Mouse (Mus musculus) v-Abl transformed pro-B cells (cell line): ENCODE data around the gene Dnah7b.
"Not testable (repeated sequence)": the region's sequence is repeated elsewhere in the genome, so short reads cannot be mapped to it uniquely, and the experiment has no call there.

ENCODE experiments used
- in situ Hi-C, 2 experiments: fragments of 400-800 bp; cut with MboI; formaldehyde crosslinking; loops; one replicate each; pipeline ENCODE4 v1.15.1; 2025; ENCODE audit not compliant: unreplicated experiment in 2 of 2

Dnah7b gene

GRCm38 (mm10) chr1:46278911-46279565, 212.9 kb downstream of the Dnah7b start:
- in situ Hi-C loops, result not testable (repeated sequence)

DNA sequence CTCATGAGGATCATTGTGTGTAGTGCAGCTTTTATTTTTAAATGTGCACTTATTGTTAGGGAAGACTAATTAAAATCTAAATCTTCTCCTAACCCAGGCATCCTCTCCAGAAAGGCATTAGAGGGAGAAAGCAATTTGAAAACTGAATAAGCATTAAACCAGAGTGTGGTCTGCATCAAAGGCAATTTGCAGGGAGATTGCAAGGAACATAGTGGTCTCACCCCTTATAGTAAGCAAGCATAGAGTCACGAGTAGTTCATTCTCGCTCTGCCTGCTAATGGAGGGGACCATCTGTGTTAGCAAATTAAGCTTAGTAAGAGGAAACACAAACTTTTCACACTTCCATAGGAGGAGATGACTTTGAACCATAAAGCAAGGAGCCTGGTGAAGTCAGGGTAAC, 228.3 kb downstream of the Dnah7b start:
- in situ Hi-C loops, result not testable (repeated sequence)

DNA sequence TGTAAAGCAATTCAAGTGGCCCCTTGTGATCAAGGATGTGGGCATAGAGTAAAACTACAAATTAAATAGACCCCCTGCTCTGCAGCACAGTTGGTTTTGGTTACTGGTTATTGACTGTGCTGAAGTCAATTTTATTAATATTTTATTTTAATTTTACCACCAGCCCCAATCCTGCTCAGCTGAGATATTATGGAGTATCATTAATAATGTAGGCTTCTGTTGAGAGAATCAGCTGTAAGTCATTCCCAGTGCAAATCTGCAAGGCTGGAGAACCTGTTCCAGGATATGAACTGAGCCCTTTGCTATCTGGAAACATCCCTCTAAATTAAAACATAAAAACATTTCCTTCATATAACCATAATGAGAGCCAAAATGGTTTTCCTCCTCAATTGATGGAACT, 259.8 kb downstream of the Dnah7b start:
- in situ Hi-C loops, result not testable (repeated sequence)

GRCm38 (mm10) chr1:46345301-46345700, 279.2 kb downstream of the Dnah7b start:
- in situ Hi-C loops, result not testable (repeated sequence)

GRCm38 (mm10) chr1:46380641-46381040, 314.5 kb downstream of the Dnah7b start:
- in situ Hi-C loops, result not testable (repeated sequence)

DNA sequence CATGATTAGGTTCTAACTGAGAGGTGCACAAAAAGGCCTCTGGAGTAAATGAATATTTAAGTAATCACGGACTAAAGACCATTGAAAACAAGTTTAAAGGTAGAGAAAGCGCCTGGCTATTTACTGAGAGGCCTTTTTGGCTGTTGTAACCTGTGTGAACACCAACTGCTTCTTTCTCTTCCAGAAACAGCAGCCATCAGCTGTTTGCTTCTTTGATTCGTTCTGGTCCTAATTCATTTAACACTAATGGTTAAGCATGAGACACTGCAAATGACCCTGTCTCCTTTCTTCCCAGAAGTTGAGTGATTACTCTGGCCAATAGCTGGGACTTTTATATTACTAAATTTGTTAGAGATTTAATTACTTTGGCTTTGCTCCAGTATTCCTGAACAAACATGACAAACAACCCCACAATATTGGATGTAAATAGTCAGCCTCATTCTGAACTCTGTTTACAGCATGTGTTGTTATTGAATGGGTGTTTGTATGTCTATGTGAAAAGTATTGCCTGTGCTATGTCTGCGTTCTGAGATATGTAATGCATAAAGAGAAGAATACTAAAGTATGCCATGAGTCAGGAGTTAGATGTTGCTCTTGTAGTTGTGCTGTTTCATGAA, 328.7 kb downstream of the Dnah7b start:
- in situ Hi-C loops, result not testable (repeated sequence)

DNA sequence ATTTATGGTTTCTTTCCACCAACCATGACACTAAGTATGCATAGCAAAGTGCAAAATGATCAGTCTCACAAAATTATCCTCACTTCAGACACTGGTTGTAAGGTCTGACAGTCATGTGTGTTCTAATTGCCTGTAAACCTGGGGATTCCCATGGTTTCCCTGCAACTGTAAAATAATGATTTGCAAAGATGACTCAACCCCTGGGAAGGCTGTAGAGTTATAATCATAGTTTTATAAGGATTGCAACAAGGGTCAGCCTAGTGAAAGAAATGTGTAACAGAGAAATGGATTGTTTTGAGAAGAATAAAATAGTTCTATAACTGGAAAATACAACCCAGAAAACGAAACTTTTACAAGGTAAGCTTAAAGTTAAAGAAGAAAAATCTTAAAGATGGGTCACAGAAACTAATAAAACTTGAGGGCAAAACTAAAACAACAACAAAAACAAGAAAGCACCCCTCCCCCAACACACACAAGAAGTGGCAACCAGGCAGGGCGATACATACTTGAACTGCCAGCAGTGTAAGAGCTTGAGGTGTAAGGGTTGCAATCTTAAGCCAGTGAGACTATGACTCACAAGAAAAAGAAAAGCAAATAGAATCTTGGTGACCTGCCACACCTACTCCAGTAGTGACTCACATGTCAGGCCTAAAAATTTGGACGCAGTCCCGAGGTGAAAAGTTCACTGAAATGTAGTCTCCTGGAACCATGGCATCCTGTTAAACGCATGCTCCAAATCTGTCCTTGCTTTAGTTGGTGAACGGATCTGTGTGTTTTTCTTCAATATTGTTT, 342.4 kb downstream of the Dnah7b start:
- in situ Hi-C loops, result no loop called here

- in situ Hi-C loops, result loop anchor here in 1 of 2 experiments (10.0 kb wide), 1 partner anchor 590 kb away; no protein-coding TSS in a partner anchor
These were observed 348.7 kb downstream of the Dnah7b start for GRCm38 (mm10) chr1:46414798-46415197.

DNA sequence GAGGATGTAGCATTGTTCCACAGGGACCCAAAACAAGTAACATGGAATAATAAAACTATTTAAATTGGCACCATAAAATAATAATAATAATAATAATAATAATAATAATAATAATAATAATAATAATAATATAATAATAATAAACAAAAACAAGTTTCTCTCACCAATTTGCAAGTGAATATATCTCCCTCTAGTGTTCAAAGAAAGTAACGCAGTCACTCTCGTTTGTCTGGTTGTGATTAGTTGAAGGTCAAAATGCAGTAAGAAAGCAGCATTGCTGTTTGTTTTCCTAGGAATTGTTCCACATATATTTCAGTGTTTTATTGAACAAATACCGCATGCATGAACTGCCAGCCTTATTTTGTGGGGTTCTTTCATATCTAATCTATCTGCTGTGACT, 350.8 kb downstream of the Dnah7b start:
- in situ Hi-C loops, result loop anchor here in 1 of 2 experiments (10.0 kb wide), 1 partner anchor 592 kb away; no protein-coding TSS in a partner anchor

DNA sequence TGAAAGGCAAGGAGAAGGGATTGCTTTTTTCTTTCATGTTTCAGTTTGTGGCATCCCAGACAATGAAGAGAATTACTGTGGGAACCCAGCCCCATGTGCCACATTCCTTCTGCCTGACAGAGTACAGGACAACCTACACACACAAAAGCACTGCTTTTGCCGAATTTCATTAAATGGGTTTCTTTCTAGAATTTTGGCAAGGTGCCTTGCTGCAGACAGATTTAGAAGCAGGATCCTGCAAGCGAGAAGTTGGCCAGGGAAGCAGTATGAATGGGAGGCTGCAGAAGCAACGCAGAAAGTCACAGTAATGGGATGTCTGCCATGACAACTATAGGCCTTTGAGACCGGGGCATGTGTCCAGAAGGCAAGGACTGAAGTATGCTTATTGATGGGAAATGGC, 352.9 kb downstream of the Dnah7b start:
- in situ Hi-C loops, result loop anchor here in 1 of 2 experiments (10.0 kb wide), 1 partner anchor 594 kb away; no protein-coding TSS in a partner anchor
